ENCODE assay signal across 9 mouse cellular contexts in the genomic region with DNA sequence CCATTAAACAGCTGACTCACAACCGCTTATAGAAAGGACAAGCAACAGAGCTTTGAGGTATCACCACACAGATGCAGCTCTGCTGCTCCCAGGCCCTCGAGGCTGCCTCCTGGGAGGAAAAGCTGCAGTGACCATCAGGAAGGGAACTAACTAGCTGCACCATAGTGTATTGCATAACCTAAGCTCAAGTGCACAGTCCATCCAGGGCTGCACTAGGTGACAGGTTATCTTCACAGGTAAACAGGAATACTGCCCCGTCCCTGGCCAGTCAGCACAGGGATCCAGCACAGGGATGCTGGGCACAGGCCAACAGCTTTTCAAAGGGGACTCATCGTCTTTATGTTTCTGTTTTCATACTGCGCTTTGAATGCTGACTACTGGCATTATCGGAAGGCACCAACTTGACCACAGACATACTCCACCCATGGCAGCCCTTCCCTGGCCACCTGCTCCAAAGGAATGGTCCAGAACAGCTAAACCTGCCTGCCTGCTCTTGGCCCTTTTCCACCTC. TPM values are rescaled to one million over a fixed set of nuclear protein-coding genes. Genes with fewer than 3 reads are reported as not detected.
DNase-seq lines count a peak whose midpoint lies in the region; ATAC-seq and TF ChIP-seq lines count a peak whose summit lies in the region.
"Had no signal": no experiment of that assay in that cellular context is flagged by ENCODE, and none has a peak within 500 bp of the region (broad histone marks: within the 10 kb centered on the region; RNA-seq: fewer than 3 reads in every experiment).

No protein-coding gene starts in this region.

- TF ChIP-seq EP300 in liver, embryonic 14.5 days (IDR thresholded peaks at IDR 0.05; ENCODE audit: low read depth): 0 out of 2 replicates have a peak, but pooled peaks have one; percentile 12

- H3K27ac ChIP-seq in hindbrain, embryonic 14.5 days: no peak overlapping the region
- no peak overlapping the region for H3K27ac ChIP-seq in hindbrain, embryonic 16.5 days (ENCODE audit: low read depth, low read length)
- peak overlapping the region; percentile 82 for H3K27ac ChIP-seq in bone marrow, adult 2 months (ENCODE audit: control insufficient read depth, insufficient read depth, low read depth, low read length, poor library complexity)
- H3K27ac ChIP-seq in liver, embryonic 14.5 days: peak overlapping the region; percentile 89

- ATAC-seq in hindbrain, embryonic 14.5 days (ENCODE audit: low FRiP score): no peak
- no peak for ATAC-seq in hindbrain, embryonic 16.5 days
- peak; percentile 56 for ATAC-seq in erythroblast, adult 5-6 weeks (replicated peaks; ENCODE audit: low FRiP score, poor library complexity, severe bottlenecking)
- ATAC-seq in liver, embryonic 14.5 days (ENCODE audit: insufficient read depth): peak; percentile 11
- ATAC-seq in frontal cortex, adult (ENCODE audit: low TSS enrichment): no peak

- peaks cover 12% of the 10 kb centered on the region for H3K4me1 ChIP-seq in hindbrain, embryonic 14.5 days (replicated peaks; ENCODE audit: control insufficient read depth, insufficient read depth, low read length)
- H3K4me1 ChIP-seq in hindbrain, embryonic 16.5 days (ENCODE audit: control insufficient read depth, insufficient read depth, low read depth, low read length): peaks cover 10% of the 10 kb centered on the region
- H3K4me1 ChIP-seq in bone marrow, adult 2 months (ENCODE audit: control insufficient read depth, insufficient read depth, low read length): peaks cover 13% of the 10 kb centered on the region; the same call in 1 of the 2 replicates
- peaks cover 32 to 38% of the 10 kb centered on the region in 2 experiments for H3K4me1 ChIP-seq in liver, embryonic 14.5 days (replicated peaks; ENCODE audit: control insufficient read depth in 2 of 2, insufficient read depth in 2 of 2, low read length in 1 of 2)

- H3K4me3 ChIP-seq in hindbrain, embryonic 14.5 days (replicated peaks; ENCODE audit: low read length): no peak overlapping the region
- H3K4me3 ChIP-seq in hindbrain, embryonic 16.5 days (ENCODE audit: low read length): no peak overlapping the region
- H3K4me3 ChIP-seq in bone marrow, adult 2 months (replicated peaks; ENCODE audit: control insufficient read depth, low read depth, low read length): peak overlapping the region; percentile 91
- peak overlapping the region; percentile 81 to 85 for H3K4me3 ChIP-seq in liver, embryonic 14.5 days (ENCODE audit: insufficient read depth in 1 of 2, low read depth in 2 of 2, low read length in 2 of 2)

- H3K9me3 ChIP-seq in hindbrain, embryonic 14.5 days (ENCODE audit: control insufficient read depth, low read length): no peaks in the 10 kb centered on the region
- no peaks in the 10 kb centered on the region for H3K9me3 ChIP-seq in hindbrain, embryonic 16.5 days (ENCODE audit: control insufficient read depth, low read length)
- H3K9me3 ChIP-seq in liver, embryonic 14.5 days (ENCODE audit: control insufficient read depth, low read length): no peaks in the 10 kb centered on the region

- no peak for TF ChIP-seq CTCF in bone marrow, adult 2 months (IDR thresholded peaks at IDR 0.05; ENCODE audit: control insufficient read depth, insufficient read depth, low read length)
- TF ChIP-seq CTCF in liver, embryonic 14.5 days (IDR thresholded peaks at IDR 0.05; ENCODE audit: low read depth): no peak; the same call in 1 of the 2 replicates

- TF ChIP-seq POLR2A in bone marrow, adult 2 months (IDR thresholded peaks at IDR 0.05; ENCODE audit: borderline replicate concordance, control insufficient read depth, low read depth, low read length): 0 out of 2 replicates have a peak, but pooled peaks have one; percentile 34

- no peak for DNase-seq in hindbrain, embryonic 14.5 days (ENCODE audit: low spot score)
- peak in 2 of 3 experiments; percentile 45 to 47 for DNase-seq in liver, embryonic 14.5 days (ENCODE audit: low read depth in 3 of 3, low spot score in 3 of 3)
- DNase-seq in frontal cortex, postnatal 14 days (ENCODE audit: low spot score in 2 of 2): no peak
- DNase-seq in urinary bladder, postnatal 36 days (ENCODE audit: low spot score in 2 of 2): no peak
- DNase-seq: gastrocnemius, postnatal 10 days had no signal

- no peaks in the 10 kb centered on the region for H3K27me3 ChIP-seq in hindbrain, embryonic 14.5 days (ENCODE audit: control insufficient read depth, insufficient read depth, low read length)
- H3K27me3 ChIP-seq in hindbrain, embryonic 16.5 days (replicated peaks; ENCODE audit: control insufficient read depth, insufficient read depth, low read length): no peaks in the 10 kb centered on the region
- H3K27me3 ChIP-seq in liver, embryonic 14.5 days (ENCODE audit: control insufficient read depth, insufficient read depth, low read length): no peaks in the 10 kb centered on the region

- peaks cover 17% of the 10 kb centered on the region; the same call in 1 of the 2 replicates for H3K36me3 ChIP-seq in hindbrain, embryonic 14.5 days (replicated peaks; ENCODE audit: control insufficient read depth, insufficient read depth)
- no peaks in the 10 kb centered on the region for H3K36me3 ChIP-seq in hindbrain, embryonic 16.5 days (ENCODE audit: control insufficient read depth, insufficient read depth, low read length)
- H3K36me3 ChIP-seq in liver, embryonic 14.5 days (replicated peaks; ENCODE audit: control insufficient read depth, insufficient read depth, low read depth): peaks cover 15% of the 10 kb centered on the region

- 92% methylated on average over 6 of the region's 6 CpGs for WGBS in hindbrain, embryonic 14.5 days
- 81% methylated on average over 6 of the region's 6 CpGs for WGBS in hindbrain, embryonic 16.5 days
- WGBS in bone marrow, adult 2 months: 20% methylated on average over 6 of the region's 6 CpGs
- 24% methylated on average over 6 of the region's 6 CpGs for WGBS in liver, embryonic 14.5 days (ENCODE audit: insufficient replicate concordance)

- H3K4me2 ChIP-seq in hindbrain, embryonic 14.5 days (replicated peaks): peak overlapping the region; percentile 74
- H3K4me2 ChIP-seq in hindbrain, embryonic 16.5 days (ENCODE audit: low read length): no peak overlapping the region; the same call in 1 of the 2 replicates
- peak overlapping the region; percentile 86 for H3K4me2 ChIP-seq in liver, embryonic 14.5 days (ENCODE audit: low read depth)

- 0 out of 2 replicates have a peak overlapping the region, but pooled peaks have one; percentile 3 for H3K9ac ChIP-seq in hindbrain, embryonic 14.5 days
- no peak overlapping the region for H3K9ac ChIP-seq in hindbrain, embryonic 16.5 days (ENCODE audit: low read depth, low read length)
- H3K9ac ChIP-seq in liver, embryonic 14.5 days (replicated peaks): peak overlapping the region; percentile 95

RNA-seq across cellular contexts. Expression of gene Rab43, which starts 2.3 kb away (rescaled TPM):
- 7.8 and 15.6 TPM in 2 replicates for polyA plus RNA-seq in hindbrain, embryonic 14.5 days (2014; fragmentation: Nextera tagmentation; extraction: Ambion mirVana)
- polyA plus RNA-seq in hindbrain, embryonic 16.5 days (2015; fragmentation: Nextera tagmentation; extraction: Ambion mirVana): 9.4 and 11.7 TPM in 2 replicates
- polyA plus RNA-seq in bone marrow, adult 2 months (2011; ENCODE audit: insufficient read depth, insufficient read length, low replicate concordance, missing spikeins): 31.2 and 44.9 TPM in 2 replicates
- 173 and 230 TPM in 2 replicates for total RNA-seq in erythroblast, adult 5-6 weeks (2015; ENCODE audit: low replicate concordance)
- 219 and 239 TPM in 2 replicates for total RNA-seq in erythroblast, adult 5-6 weeks (2017; ENCODE audit: low replicate concordance)
- 21.9 and 27.8 TPM in 2 replicates for polyA plus RNA-seq in liver, embryonic 14.5 days (2012; rRNA removed)
- 25.9 and 34.1 TPM in 2 replicates for polyA plus RNA-seq in liver, embryonic 14.5 days (2014; fragmentation: Nextera tagmentation; extraction: Ambion mirVana)

RNA-seq across cellular contexts. Expression of gene Gm45140, which starts 25.9 kb away (rescaled TPM):
- 1.1 and 5.8 TPM in 2 replicates for polyA plus RNA-seq in hindbrain, embryonic 14.5 days (2014; fragmentation: Nextera tagmentation; extraction: Ambion mirVana)
- 2.9 and 3.9 TPM in 2 replicates for polyA plus RNA-seq in hindbrain, embryonic 16.5 days (2015; fragmentation: Nextera tagmentation; extraction: Ambion mirVana)
- 7.3 and 18.0 TPM in 2 replicates for polyA plus RNA-seq in bone marrow, adult 2 months (2011; ENCODE audit: insufficient read depth, insufficient read length, low replicate concordance, missing spikeins)
- 1.3 TPM in 2 replicates for total RNA-seq in erythroblast, adult 5-6 weeks (2015; ENCODE audit: low replicate concordance)
- 12.8 and 18.0 TPM in 2 replicates for total RNA-seq in erythroblast, adult 5-6 weeks (2017; ENCODE audit: low replicate concordance)
- polyA plus RNA-seq in liver, embryonic 14.5 days (2012; rRNA removed): 0.28 and 3.2 TPM in 2 replicates
- 3.6 and 3.7 TPM in 2 replicates for polyA plus RNA-seq in liver, embryonic 14.5 days (2014; fragmentation: Nextera tagmentation; extraction: Ambion mirVana)

RNA-seq across cellular contexts. Expression of gene Isy1, which starts 28.9 kb away (rescaled TPM):
- 21.1 and 21.7 TPM in 2 replicates for polyA plus RNA-seq in hindbrain, embryonic 14.5 days (2014; fragmentation: Nextera tagmentation; extraction: Ambion mirVana)
- 24.0 and 24.4 TPM in 2 replicates for polyA plus RNA-seq in hindbrain, embryonic 16.5 days (2015; fragmentation: Nextera tagmentation; extraction: Ambion mirVana)
- polyA plus RNA-seq in bone marrow, adult 2 months (2011; ENCODE audit: insufficient read depth, insufficient read length, low replicate concordance, missing spikeins): 21.9 and 34.4 TPM in 2 replicates
- total RNA-seq in erythroblast, adult 5-6 weeks (2015; ENCODE audit: low replicate concordance): 3.7 and 6.3 TPM in 2 replicates
- 3.5 and 5.0 TPM in 2 replicates for total RNA-seq in erythroblast, adult 5-6 weeks (2017; ENCODE audit: low replicate concordance)
- polyA plus RNA-seq in liver, embryonic 14.5 days (2012; rRNA removed): 4.9 and 16.9 TPM in 2 replicates
- 33.7 and 34.0 TPM in 2 replicates for polyA plus RNA-seq in liver, embryonic 14.5 days (2014; fragmentation: Nextera tagmentation; extraction: Ambion mirVana)

RNA-seq across cellular contexts. Expression of gene Gp9, which starts 31.8 kb away (rescaled TPM):
- polyA plus RNA-seq in hindbrain, embryonic 14.5 days (2014; fragmentation: Nextera tagmentation; extraction: Ambion mirVana): 0.56 and 0.83 TPM in 2 replicates
- 0.41 and 0.97 TPM in 2 replicates for polyA plus RNA-seq in hindbrain, embryonic 16.5 days (2015; fragmentation: Nextera tagmentation; extraction: Ambion mirVana)
- 49.0 and 59.4 TPM in 2 replicates for polyA plus RNA-seq in bone marrow, adult 2 months (2011; ENCODE audit: insufficient read depth, insufficient read length, low replicate concordance, missing spikeins)
- 5.4 and 7.7 TPM in 2 replicates for total RNA-seq in erythroblast, adult 5-6 weeks (2015; ENCODE audit: low replicate concordance)
- total RNA-seq in erythroblast, adult 5-6 weeks (2017; ENCODE audit: low replicate concordance): 4.9 and 5.6 TPM in 2 replicates
- polyA plus RNA-seq in liver, embryonic 14.5 days (2012; rRNA removed): 35.1 and 62.4 TPM in 2 replicates
- 29.1 and 35.2 TPM in 2 replicates for polyA plus RNA-seq in liver, embryonic 14.5 days (2014; fragmentation: Nextera tagmentation; extraction: Ambion mirVana)
- total RNA-seq: gastrocnemius, postnatal 10 days had no signal

RNA-seq across cellular contexts. Expression of gene Cnbp, which starts 41.2 kb away (rescaled TPM):
- 541 and 555 TPM in 2 replicates for polyA plus RNA-seq in hindbrain, embryonic 14.5 days (2014; fragmentation: Nextera tagmentation; extraction: Ambion mirVana)
- polyA plus RNA-seq in hindbrain, embryonic 16.5 days (2015; fragmentation: Nextera tagmentation; extraction: Ambion mirVana): 533 and 548 TPM in 2 replicates
- polyA plus RNA-seq in bone marrow, adult 2 months (2011; ENCODE audit: insufficient read depth, insufficient read length, low replicate concordance, missing spikeins): 180 and 237 TPM in 2 replicates
- total RNA-seq in erythroblast, adult 5-6 weeks (2015; ENCODE audit: low replicate concordance): 121 and 143 TPM in 2 replicates
- 172 and 205 TPM in 2 replicates for total RNA-seq in erythroblast, adult 5-6 weeks (2017; ENCODE audit: low replicate concordance)
- polyA plus RNA-seq in liver, embryonic 14.5 days (2012; rRNA removed): 152 and 190 TPM in 2 replicates
- 556 and 576 TPM in 2 replicates for polyA plus RNA-seq in liver, embryonic 14.5 days (2014; fragmentation: Nextera tagmentation; extraction: Ambion mirVana)

Comparison
In these comparisons a context has a peak if more than half of its experiments do, and no peak if none do; other contexts are left out.
1. ATAC-seq: peak in erythroblast, adult 5-6 weeks (single experiment) and liver, embryonic 14.5 days (single experiment); none in hindbrain, embryonic 14.5 days (single experiment), hindbrain, embryonic 16.5 days (single experiment) and frontal cortex, adult (single experiment).
2. DNase-seq: peak in liver, embryonic 14.5 days (2 of 3); none in hindbrain, embryonic 14.5 days (single experiment), frontal cortex, postnatal 14 days (0 of 2) and urinary bladder, postnatal 36 days (0 of 2).
3. H3K27ac ChIP-seq: peak in bone marrow, adult 2 months (single experiment) and liver, embryonic 14.5 days (single experiment); none in hindbrain, embryonic 14.5 days (single experiment) and hindbrain, embryonic 16.5 days (single experiment).
4. H3K4me3 ChIP-seq: peak in bone marrow, adult 2 months (single experiment) and liver, embryonic 14.5 days (2 of 2); none in hindbrain, embryonic 14.5 days (single experiment) and hindbrain, embryonic 16.5 days (single experiment).